Mouse (Mus musculus): Measurements from ENCODE around the gene Ift81. TPM values are rescaled to one million over a fixed set of nuclear protein-coding genes. Genes with fewer than 3 reads are reported as not detected.
"Not testable (repeated sequence)": the region's sequence is repeated elsewhere in the genome, so short reads cannot be mapped to it uniquely, and the experiment has no call there.

The Ift81 gene
- total and polyA plus RNA-seq, 2 experiments from 2014 or later: 43.8 to 51.6 TPM

GRCm38 (mm10) chr5:122653112-122653445, 38.8 kb upstream of the Ift81 start:
- peaks cover 15% of the 10 kb centered on the region for H3K4me1 ChIP-seq (ENCODE audit: control insufficient read depth, insufficient read depth)
- H3K9ac ChIP-seq (replicated peaks; ENCODE audit: low read depth, low read length): no peak overlapping the region
- TF ChIP-seq CTCF (IDR thresholded peaks at IDR 0.05; ENCODE audit: low read depth) (no peak), EP300 (IDR thresholded peaks at IDR 0.05; ENCODE audit: low read depth) (no peak)
- DNase-seq (ENCODE audit: low spot score) (no peak), ATAC-seq (ENCODE audit: insufficient read depth, low read depth) (peak; percentile 45; the same call in 1 of the 2 replicates)
- H3K4me2 ChIP-seq (ENCODE audit: low read depth, low read length): peak overlapping the region; percentile 6; the same call in 1 of the 2 replicates
- 24% methylated on average over 10 of the region's 10 CpGs for WGBS
- no peak overlapping the region for H3K4me3 ChIP-seq (ENCODE audit: low read depth, low read length)
- H3K27me3 ChIP-seq (ENCODE audit: control insufficient read depth, insufficient read depth, low read length): no peaks in the 10 kb centered on the region
- no peaks in the 10 kb centered on the region for H3K36me3 ChIP-seq (replicated peaks; ENCODE audit: control insufficient read depth, insufficient read depth, low read length)
- peak overlapping the region; percentile 68 for H3K27ac ChIP-seq (ENCODE audit: low read depth)
- no peaks in the 10 kb centered on the region for H3K9me3 ChIP-seq (replicated peaks; ENCODE audit: control insufficient read depth, low read length)

DNA sequence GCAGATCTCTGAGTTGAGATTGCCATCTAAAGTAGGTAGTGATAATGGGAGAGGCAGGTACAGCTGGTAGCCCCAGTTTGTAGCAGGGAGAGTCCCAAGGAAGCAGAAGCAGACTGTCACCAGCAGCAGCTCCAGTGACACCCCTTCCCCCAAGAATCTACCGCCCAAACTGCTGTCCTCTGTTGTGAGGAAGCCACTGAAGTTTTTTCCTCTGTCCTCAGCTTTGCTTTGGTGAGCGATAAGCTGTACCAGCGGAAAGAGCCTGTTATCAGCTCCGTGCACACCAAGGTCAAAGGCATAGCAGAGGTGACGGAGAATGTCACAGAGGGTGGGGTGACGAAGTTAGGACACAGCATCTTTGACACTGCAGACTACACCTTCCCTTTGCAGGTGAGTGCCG, 38.2 kb upstream of the Ift81 start:
- no peak for TF ChIP-seq EP300 (IDR thresholded peaks at IDR 0.05; ENCODE audit: low read depth)
- TF ChIP-seq CTCF (IDR thresholded peaks at IDR 0.05; ENCODE audit: low read depth): no peak
- H3K4me3 ChIP-seq (ENCODE audit: low read depth, low read length): no peak overlapping the region
- H3K27me3 ChIP-seq (ENCODE audit: control insufficient read depth, insufficient read depth, low read length): no peaks in the 10 kb centered on the region
- peaks cover 15% of the 10 kb centered on the region for H3K4me1 ChIP-seq (ENCODE audit: control insufficient read depth, insufficient read depth)
- peak overlapping the region; percentile 6; the same call in 1 of the 2 replicates for H3K4me2 ChIP-seq (ENCODE audit: low read depth, low read length)
- ATAC-seq (ENCODE audit: insufficient read depth, low read depth) (peak; percentile 80), DNase-seq (ENCODE audit: low spot score) (peak; percentile 78)
- no peaks in the 10 kb centered on the region for H3K36me3 ChIP-seq (replicated peaks; ENCODE audit: control insufficient read depth, insufficient read depth, low read length)
- H3K9ac ChIP-seq (replicated peaks; ENCODE audit: low read depth, low read length): no peak overlapping the region
- H3K27ac ChIP-seq (ENCODE audit: low read depth): peak overlapping the region; percentile 68
- H3K9me3 ChIP-seq (replicated peaks; ENCODE audit: control insufficient read depth, low read length): no peaks in the 10 kb centered on the region
- WGBS: 17% methylated on average over 7 of the region's 7 CpGs

DNA sequence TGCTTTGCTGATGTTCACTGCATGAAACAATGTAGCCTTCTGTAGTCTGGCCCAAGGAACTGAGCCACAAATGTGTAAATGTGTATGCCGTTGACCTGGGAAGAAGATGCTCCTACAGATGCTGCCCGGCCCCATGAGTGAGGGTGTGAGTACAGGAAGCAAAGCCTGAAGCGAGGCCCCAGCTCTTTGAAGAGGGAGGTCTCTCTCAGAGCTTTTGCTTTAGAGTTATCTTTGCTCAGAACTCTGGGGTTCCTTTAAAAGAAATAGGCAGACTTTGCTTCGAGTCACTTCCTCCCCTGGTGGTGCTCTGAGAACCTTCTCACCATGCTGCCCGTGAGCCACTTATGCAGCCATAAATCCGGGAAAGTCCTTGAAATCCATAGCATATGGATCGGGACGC, 35.8 kb upstream of the Ift81 start:
- peaks cover 15% of the 10 kb centered on the region for H3K4me1 ChIP-seq (ENCODE audit: control insufficient read depth, insufficient read depth)
- ATAC-seq (ENCODE audit: insufficient read depth, low read depth) (no peak), DNase-seq (ENCODE audit: low spot score) (no peak)
- H3K4me2 ChIP-seq (ENCODE audit: low read depth, low read length): no peak overlapping the region
- H3K36me3 ChIP-seq (replicated peaks; ENCODE audit: control insufficient read depth, insufficient read depth, low read length): no peaks in the 10 kb centered on the region
- TF ChIP-seq CTCF (IDR thresholded peaks at IDR 0.05; ENCODE audit: low read depth): no peak
- TF ChIP-seq EP300 (IDR thresholded peaks at IDR 0.05; ENCODE audit: low read depth): no peak
- WGBS: 81% methylated on average over 8 of the region's 8 CpGs
- no peaks in the 10 kb centered on the region for H3K9me3 ChIP-seq (replicated peaks; ENCODE audit: control insufficient read depth, low read length)
- no peaks in the 10 kb centered on the region for H3K27me3 ChIP-seq (ENCODE audit: control insufficient read depth, insufficient read depth, low read length)
- no peak overlapping the region for H3K27ac ChIP-seq (ENCODE audit: low read depth)
- H3K4me3 ChIP-seq (ENCODE audit: low read depth, low read length): no peak overlapping the region
- no peak overlapping the region for H3K9ac ChIP-seq (replicated peaks; ENCODE audit: low read depth, low read length)

DNA sequence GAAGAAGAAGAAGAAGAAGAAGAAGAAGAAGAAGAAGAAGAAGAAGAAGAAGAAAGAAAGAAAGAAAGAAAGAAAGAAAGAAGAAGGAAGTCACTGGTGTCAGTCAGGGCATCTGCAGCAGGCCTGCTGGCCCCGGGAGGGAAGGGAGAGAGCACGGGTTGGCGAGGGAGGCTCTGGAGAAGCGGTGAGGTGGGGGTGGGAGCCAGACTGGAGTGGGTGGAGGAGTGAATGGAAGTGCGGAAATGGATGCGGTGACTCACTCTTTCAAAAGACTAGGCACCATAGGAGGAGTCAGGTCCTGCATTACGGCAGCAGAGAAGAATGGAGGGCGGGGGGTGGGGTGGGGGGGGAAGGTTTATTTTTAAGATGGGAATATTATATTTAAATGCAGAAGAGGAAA, 34.9 kb upstream of the Ift81 start:
- Histone ChIP-seq H3K4me3 (ENCODE audit: low read depth, low read length) (no peak overlapping the region), H3K27ac (ENCODE audit: low read depth) (no peak overlapping the region), H3K4me2 (ENCODE audit: low read depth, low read length) (no peak overlapping the region), H3K9ac (replicated peaks; ENCODE audit: low read depth, low read length) (no peak overlapping the region), H3K27me3 (ENCODE audit: control insufficient read depth, insufficient read depth, low read length) (no peaks in the 10 kb centered on the region), H3K4me1 (ENCODE audit: control insufficient read depth, insufficient read depth) (peaks cover 15% of the 10 kb centered on the region), H3K36me3 (replicated peaks; ENCODE audit: control insufficient read depth, insufficient read depth, low read length) (no peaks in the 10 kb centered on the region), H3K9me3 (replicated peaks; ENCODE audit: control insufficient read depth, low read length) (no peaks in the 10 kb centered on the region)
- peak; percentile 55 for DNase-seq (ENCODE audit: low spot score)
- WGBS: 33% methylated on average over 8 of the region's 8 CpGs
- ATAC-seq (ENCODE audit: insufficient read depth, low read depth): peak; percentile 53; the same call in 1 of the 2 replicates
- TF ChIP-seq EP300 (IDR thresholded peaks at IDR 0.05; ENCODE audit: low read depth): no peak
- no peak for TF ChIP-seq CTCF (IDR thresholded peaks at IDR 0.05; ENCODE audit: low read depth)

GRCm38 (mm10) chr5:122647952-122648374, 33.6 kb upstream of the Ift81 start:
- peaks cover 10% of the 10 kb centered on the region for H3K4me1 ChIP-seq (ENCODE audit: control insufficient read depth, insufficient read depth)
- not testable (repeated sequence) for H3K27ac ChIP-seq (ENCODE audit: low read depth); H3K9ac ChIP-seq (replicated peaks; ENCODE audit: low read depth, low read length); H3K4me3 ChIP-seq (ENCODE audit: low read depth, low read length); H3K27me3 ChIP-seq (ENCODE audit: control insufficient read depth, insufficient read depth, low read length); H3K4me2 ChIP-seq (ENCODE audit: low read depth, low read length); DNase-seq (ENCODE audit: low spot score); H3K36me3 ChIP-seq (replicated peaks; ENCODE audit: control insufficient read depth, insufficient read depth, low read length); H3K9me3 ChIP-seq (replicated peaks; ENCODE audit: control insufficient read depth, low read length); ATAC-seq (ENCODE audit: insufficient read depth, low read depth)
- 82% methylated on average over 14 of the region's 14 CpGs for WGBS
- peak; percentile 30; the same call in 1 of the 2 replicates for TF ChIP-seq EP300 (IDR thresholded peaks at IDR 0.05; ENCODE audit: low read depth)

DNA sequence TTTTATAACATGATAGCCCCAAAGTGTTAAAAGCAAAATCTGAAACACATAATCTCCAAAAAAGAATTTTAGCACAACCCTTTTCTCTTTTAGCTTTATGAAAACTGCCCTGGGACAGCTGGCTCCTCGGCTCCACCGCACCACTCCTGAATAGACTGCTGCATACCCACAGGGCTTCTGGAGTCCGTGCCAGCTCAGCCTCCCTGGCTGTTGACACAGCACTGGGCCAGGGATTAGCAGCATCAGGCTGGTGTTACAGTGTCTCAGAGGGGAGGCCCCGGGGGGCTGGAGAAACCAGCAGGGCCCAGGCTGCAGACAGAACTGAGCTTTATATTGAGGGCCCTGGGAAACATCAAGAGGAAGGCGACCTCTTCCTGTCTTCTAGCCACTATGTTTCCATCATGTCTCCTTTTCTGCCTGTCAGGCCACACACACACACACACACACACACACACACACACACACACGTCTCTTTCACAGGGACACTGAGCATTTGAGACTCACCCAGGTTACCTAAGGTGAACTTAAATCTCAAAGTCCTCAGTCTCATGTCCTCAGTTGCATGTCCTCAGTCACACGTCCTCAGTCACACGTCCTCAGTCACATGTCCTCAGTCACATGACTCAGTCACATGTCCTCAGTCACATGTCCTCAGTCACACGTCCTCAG, 33.1 kb upstream of the Ift81 start:
- Histone ChIP-seq H3K27ac (ENCODE audit: low read depth) (no peak overlapping the region), H3K27me3 (ENCODE audit: control insufficient read depth, insufficient read depth, low read length) (no peaks in the 10 kb centered on the region), H3K4me1 (ENCODE audit: control insufficient read depth, insufficient read depth) (peaks cover 5% of the 10 kb centered on the region), H3K9me3 (replicated peaks; ENCODE audit: control insufficient read depth, low read length) (no peaks in the 10 kb centered on the region), H3K36me3 (replicated peaks; ENCODE audit: control insufficient read depth, insufficient read depth, low read length) (no peaks in the 10 kb centered on the region), H3K9ac (replicated peaks; ENCODE audit: low read depth, low read length) (no peak overlapping the region), H3K4me2 (ENCODE audit: low read depth, low read length) (no peak overlapping the region), H3K4me3 (ENCODE audit: low read depth, low read length) (no peak overlapping the region)
- no peak for DNase-seq (ENCODE audit: low spot score)
- ATAC-seq (ENCODE audit: insufficient read depth, low read depth): no peak
- no peak; the same call in 1 of the 2 replicates for TF ChIP-seq EP300 (IDR thresholded peaks at IDR 0.05; ENCODE audit: low read depth)
- TF ChIP-seq CTCF (IDR thresholded peaks at IDR 0.05; ENCODE audit: low read depth): no peak
- 55% methylated on average over 8 of the region's 9 CpGs for whole genome bisulfite sequencing

Data from heart, postnatal 0 days (tissue).